ENCODE assay signal across 9 mouse cellular contexts in the genomic region with DNA sequence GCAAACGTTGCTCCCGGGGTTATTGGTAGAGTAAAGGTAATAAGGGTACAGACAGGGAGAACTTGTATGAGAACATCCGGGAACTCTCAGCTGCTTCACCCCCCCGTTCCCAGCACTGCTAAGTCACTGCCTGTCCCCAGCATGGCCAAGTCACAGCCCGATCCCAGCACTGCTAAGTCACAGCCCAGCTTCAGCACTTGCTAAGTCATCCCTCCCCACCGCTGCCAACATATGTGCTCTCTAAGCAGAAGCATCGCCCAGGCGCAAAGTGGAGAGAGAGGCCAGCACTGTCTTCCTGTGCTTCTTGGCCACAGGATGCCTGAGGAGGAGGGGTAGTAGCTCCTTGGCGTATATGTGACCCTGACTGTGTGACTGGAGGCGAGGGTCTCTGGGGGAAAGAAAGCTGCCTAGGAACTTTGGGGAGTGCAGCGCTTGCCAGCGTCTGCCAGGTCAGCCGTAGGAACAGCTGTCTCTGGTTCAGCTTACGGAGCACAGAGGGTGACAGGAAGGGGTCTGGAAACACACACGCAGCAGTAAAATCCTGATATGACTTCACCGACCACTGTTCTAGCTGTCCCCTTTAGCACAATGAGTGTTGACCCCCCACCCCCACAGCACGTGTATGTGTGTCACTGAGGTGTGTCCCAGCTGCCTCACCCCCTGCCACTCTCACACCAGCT. TPM values are rescaled to one million over a fixed set of nuclear protein-coding genes. Genes with fewer than 3 reads are reported as not detected.
DNase-seq lines count a peak whose midpoint lies in the region; ATAC-seq and TF ChIP-seq lines count a peak whose summit lies in the region.
"Had no signal": no experiment of that assay in that cellular context is flagged by ENCODE, and none has a peak within 500 bp of the region (broad histone marks: within the 10 kb centered on the region; RNA-seq: fewer than 3 reads in every experiment).

No protein-coding gene starts in this region.

- intact Hi-C loops in left cerebral cortex, postnatal 4 days (cut with DNase I) = no loop called here

- H3K9ac ChIP-seq in hindbrain, postnatal 0 days (replicated peaks; ENCODE audit: low read length) = no peak overlapping the region
- no peak overlapping the region for H3K9ac ChIP-seq in hindbrain, embryonic 16.5 days (ENCODE audit: low read depth, low read length)
- H3K9ac ChIP-seq: neural tube, embryonic 12.5 days had no signal

- H3K4me1 ChIP-seq in hindbrain, postnatal 0 days (ENCODE audit: insufficient read depth, low read length) = no peaks in the 10 kb centered on the region
- no peaks in the 10 kb centered on the region for H3K4me1 ChIP-seq in hindbrain, embryonic 16.5 days (ENCODE audit: control insufficient read depth, insufficient read depth, low read depth, low read length)
- H3K4me1 ChIP-seq in G1E (ENCODE audit: insufficient read depth, low read depth, low read length) = peaks cover 14% of the 10 kb centered on the region
- H3K4me1 ChIP-seq: neural tube, embryonic 12.5 days had no signal

- TF ChIP-seq CTCF in hindbrain, postnatal 0 days (IDR thresholded peaks at IDR 0.05; ENCODE audit: low read depth) = no peak
- TF ChIP-seq CTCF in G1E (IDR thresholded peaks at IDR 0.05; ENCODE audit: low read depth, low read length) = no peak

- peak; percentile 55; the same call in 1 of the 2 replicates for ATAC-seq in hindbrain, postnatal 0 days
- ATAC-seq in hindbrain, embryonic 16.5 days = no peak
- peak; percentile 95 for ATAC-seq in G1E (ENCODE audit: extremely low read depth, insufficient number of reproducible peaks, low FRiP score, poor library complexity, severe bottlenecking)

- no peaks in the 10 kb centered on the region for H3K27me3 ChIP-seq in hindbrain, postnatal 0 days (ENCODE audit: insufficient read depth, low read length)
- no peaks in the 10 kb centered on the region for H3K27me3 ChIP-seq in hindbrain, embryonic 16.5 days (replicated peaks; ENCODE audit: control insufficient read depth, insufficient read depth, low read length)
- no peaks in the 10 kb centered on the region for H3K27me3 ChIP-seq in G1E (ENCODE audit: insufficient read depth, low read length)
- H3K27me3 ChIP-seq: neural tube, embryonic 12.5 days had no signal

- WGBS in hindbrain, postnatal 0 days = 51% methylated on average over 17 of the region's 17 CpGs
- WGBS in hindbrain, embryonic 16.5 days = 57% methylated on average over 17 of the region's 17 CpGs

- peaks cover 6% of the 10 kb centered on the region for H3K36me3 ChIP-seq in hindbrain, postnatal 0 days (ENCODE audit: insufficient read depth, low read length)
- peaks cover 9% of the 10 kb centered on the region; the same call in 1 of the 2 replicates for H3K36me3 ChIP-seq in hindbrain, embryonic 16.5 days (ENCODE audit: control insufficient read depth, insufficient read depth, low read length)
- peaks cover 69% of the 10 kb centered on the region for H3K36me3 ChIP-seq in G1E (replicated peaks)

- H3K9me3 ChIP-seq in hindbrain, postnatal 0 days (ENCODE audit: low read length) = no peaks in the 10 kb centered on the region
- H3K9me3 ChIP-seq in hindbrain, embryonic 16.5 days (ENCODE audit: control insufficient read depth, low read length) = no peaks in the 10 kb centered on the region
- H3K9me3 ChIP-seq in G1E (replicated peaks) = no peaks in the 10 kb centered on the region
- H3K9me3 ChIP-seq: neural tube, embryonic 12.5 days had no signal

- H3K4me2 ChIP-seq in hindbrain, postnatal 0 days (ENCODE audit: low read depth, low read length) = no peak overlapping the region
- no peak overlapping the region for H3K4me2 ChIP-seq in hindbrain, embryonic 16.5 days (ENCODE audit: low read length)
- H3K4me2 ChIP-seq: neural tube, embryonic 12.5 days had no signal

- no peak for DNase-seq in hindbrain, postnatal 0 days (ENCODE audit: low spot score)
- DNase-seq in G1E (ENCODE audit: low spot score) = peak; percentile 55
- peak; percentile 88 for DNase-seq in gastrocnemius, postnatal 25 days
- peak; percentile 42 for DNase-seq in left cerebral cortex, postnatal 4 days
- DNase-seq in right cerebral cortex, postnatal 14 days = peak; percentile 47
- DNase-seq in yolk sac, embryonic 10.5 days (ENCODE audit: low spot score) = no peak
- DNase-seq in lung, adult 18-20 months = no peak

- H3K27ac ChIP-seq in hindbrain, postnatal 0 days = no peak overlapping the region
- H3K27ac ChIP-seq in hindbrain, embryonic 16.5 days (ENCODE audit: low read depth, low read length) = no peak overlapping the region
- H3K27ac ChIP-seq: neural tube, embryonic 12.5 days had no signal

- no peak overlapping the region for H3K4me3 ChIP-seq in hindbrain, postnatal 0 days (ENCODE audit: low read length)
- H3K4me3 ChIP-seq in hindbrain, embryonic 16.5 days (ENCODE audit: low read length) = no peak overlapping the region
- H3K4me3 ChIP-seq in G1E (ENCODE audit: low read depth, low read length) = no peak overlapping the region
- H3K4me3 ChIP-seq: neural tube, embryonic 12.5 days had no signal

RNA-seq across cellular contexts. Expression of a gene that starts 18.2 kb away (rescaled TPM):
- total RNA-seq in hindbrain, postnatal 0 days (2014; rRNA removed) = 58.3 and 63.1 TPM in 2 replicates
- 18.6 and 20.5 TPM in 2 replicates for polyA plus RNA-seq in hindbrain, postnatal 0 days (2015; fragmentation: Nextera tagmentation; extraction: Ambion mirVana)
- 31.3 and 31.9 TPM in 2 replicates for polyA plus RNA-seq in hindbrain, embryonic 16.5 days (2015; fragmentation: Nextera tagmentation; extraction: Ambion mirVana)
- total RNA-seq in G1E (2014; fragmentation: Nextera tagmentation) (7.1 and 10.0 TPM in 2 replicates), G1E (2017) (9.1 and 9.3 TPM in 2 replicates)
- polyA plus RNA-seq in G1E (2012) = 1.7 and 4.1 TPM in 2 replicates
- 10 to 100 TPM; 20.4 to 32.4 TPM for total RNA-seq in gastrocnemius, postnatal 25 days (2021)
- total RNA-seq in left cerebral cortex, postnatal 4 days (2021) = 10 to 100 TPM; 25.5 to 25.8 TPM

RNA-seq across cellular contexts. Expression of a gene that starts 24.0 kb away (rescaled TPM):
- 0.58 TPM in 1 of 2 replicates, not detected in the other for total RNA-seq in hindbrain, postnatal 0 days (2014; rRNA removed)
- not detected in 2 replicates for polyA plus RNA-seq in hindbrain, postnatal 0 days (2015; fragmentation: Nextera tagmentation; extraction: Ambion mirVana)
- polyA plus RNA-seq in hindbrain, embryonic 16.5 days (2015; fragmentation: Nextera tagmentation; extraction: Ambion mirVana) = not detected in 2 replicates
- total RNA-seq in G1E (2014; fragmentation: Nextera tagmentation) (not detected in 2 replicates), G1E (2017) (0.17 and 0.38 TPM in 2 replicates)
- not detected in 2 replicates for polyA plus RNA-seq in G1E (2012)
- under 1 TPM; 0.23 to 0.24 TPM for total RNA-seq in gastrocnemius, postnatal 25 days (2021)
- total RNA-seq in left cerebral cortex, postnatal 4 days (2021) = under 1 TPM in 1 of 2 experiments, not detected in 1; 0.78 TPM
- polyA plus RNA-seq: neural tube, embryonic 12.5 days had no signal

RNA-seq across cellular contexts. Expression of a gene that starts 28.6 kb away (rescaled TPM):
- total RNA-seq in hindbrain, postnatal 0 days (2014; rRNA removed) = 77.8 and 90.6 TPM in 2 replicates
- polyA plus RNA-seq in hindbrain, postnatal 0 days (2015; fragmentation: Nextera tagmentation; extraction: Ambion mirVana) = 74.5 and 77.6 TPM in 2 replicates
- polyA plus RNA-seq in hindbrain, embryonic 16.5 days (2015; fragmentation: Nextera tagmentation; extraction: Ambion mirVana) = 83.2 and 87.5 TPM in 2 replicates
- 17.1 and 24.2 TPM in 2 replicates for total RNA-seq in G1E (2014; fragmentation: Nextera tagmentation)
- total RNA-seq in G1E (2017) = 50.0 and 50.6 TPM in 2 replicates
- polyA plus RNA-seq in G1E (2012) = 207 and 259 TPM in 2 replicates
- total RNA-seq in gastrocnemius, postnatal 25 days (2021) = 10 to 100 TPM; 12.9 to 21.6 TPM
- total RNA-seq in left cerebral cortex, postnatal 4 days (2021) = 10 to 100 TPM; 48.3 to 54.7 TPM

RNA-seq across cellular contexts. Expression of a gene that starts 49.8 kb away (rescaled TPM):
- 20.1 and 32.6 TPM in 2 replicates for total RNA-seq in hindbrain, postnatal 0 days (2014; rRNA removed)
- polyA plus RNA-seq in hindbrain, postnatal 0 days (2015; fragmentation: Nextera tagmentation; extraction: Ambion mirVana) = 14.3 and 14.4 TPM in 2 replicates
- polyA plus RNA-seq in hindbrain, embryonic 16.5 days (2015; fragmentation: Nextera tagmentation; extraction: Ambion mirVana) = 13.6 and 14.2 TPM in 2 replicates
- total RNA-seq in G1E (2014; fragmentation: Nextera tagmentation) = 9.6 and 14.4 TPM in 2 replicates
- 12.2 and 19.6 TPM in 2 replicates for total RNA-seq in G1E (2017)
- polyA plus RNA-seq in G1E (2012) = 15.1 and 27.4 TPM in 2 replicates
- total RNA-seq in gastrocnemius, postnatal 25 days (2021) = 10 to 100 TPM in 1 of 2 experiments, 1 to 10 TPM in 1; 9.7 to 10.5 TPM
- total RNA-seq in left cerebral cortex, postnatal 4 days (2021) = 10 to 100 TPM; 14.8 to 15.1 TPM

RNA-seq across cellular contexts. Expression of a gene that starts 56.4 kb away (rescaled TPM):
- 1.9 and 2.0 TPM in 2 replicates for total RNA-seq in hindbrain, postnatal 0 days (2014; rRNA removed)
- 0.69 and 1.8 TPM in 2 replicates for polyA plus RNA-seq in hindbrain, postnatal 0 days (2015; fragmentation: Nextera tagmentation; extraction: Ambion mirVana)
- 1.5 and 1.7 TPM in 2 replicates for polyA plus RNA-seq in hindbrain, embryonic 16.5 days (2015; fragmentation: Nextera tagmentation; extraction: Ambion mirVana)
- 0.10 and 0.30 TPM in 2 replicates for total RNA-seq in G1E (2014; fragmentation: Nextera tagmentation)
- 1.1 and 3.0 TPM in 2 replicates for total RNA-seq in G1E (2017)
- 0.15 and 0.28 TPM in 2 replicates for polyA plus RNA-seq in G1E (2012)
- total RNA-seq in gastrocnemius, postnatal 25 days (2021) = 1 to 10 TPM; 1.6 to 3.5 TPM
- 1 to 10 TPM; 6.2 to 8.1 TPM for total RNA-seq in left cerebral cortex, postnatal 4 days (2021)

Comparison
In these comparisons a context has a peak if more than half of its experiments do, and no peak if none do; other contexts are left out.
1. DNase-seq: peak in G1E (single experiment), gastrocnemius, postnatal 25 days (single experiment), left cerebral cortex, postnatal 4 days (single experiment) and right cerebral cortex, postnatal 14 days (single experiment); none in hindbrain, postnatal 0 days (single experiment), yolk sac, embryonic 10.5 days (single experiment) and lung, adult 18-20 months (0 of 2).